Comparison of ENCODE assay signal across 9 mouse cellular contexts in genomic region chr11:36334100-36334735, GRCm38 (mm10).
DNase-seq lines count a peak whose midpoint lies in the region; ATAC-seq and TF ChIP-seq lines count a peak whose summit lies in the region.
"Had no signal": no experiment of that assay in that cellular context is flagged by ENCODE, and none has a peak within 500 bp of the region (broad histone marks: within the 10 kb centered on the region; RNA-seq: fewer than 3 reads in every experiment).

No protein-coding gene starts in this region.

- WGBS in lung, embryonic 14.5 days = 3% methylated on average over 7 of the region's 7 CpGs
- 1% methylated on average over 7 of the region's 7 CpGs for WGBS in limb, embryonic 10.5 days
- WGBS in stomach, postnatal 0 days = 13% methylated on average over 7 of the region's 7 CpGs

- H3K4me1 ChIP-seq in lung, embryonic 14.5 days (ENCODE audit: insufficient read depth) = no peaks in the 10 kb centered on the region
- H3K4me1 ChIP-seq in limb, embryonic 10.5 days = peaks cover 45% of the 10 kb centered on the region
- H3K4me1 ChIP-seq in stomach, postnatal 0 days (replicated peaks; ENCODE audit: control insufficient read depth, insufficient read depth) = no peaks in the 10 kb centered on the region

- no peak overlapping the region for H3K9ac ChIP-seq in lung, embryonic 14.5 days
- H3K9ac ChIP-seq in stomach, postnatal 0 days (ENCODE audit: low read length) = no peak overlapping the region

- H3K27ac ChIP-seq in lung, embryonic 14.5 days (ENCODE audit: low read depth) = no peak overlapping the region
- peak overlapping the region; percentile 70 for H3K27ac ChIP-seq in limb, embryonic 10.5 days
- H3K27ac ChIP-seq in stomach, postnatal 0 days (replicated peaks) = no peak overlapping the region

- H3K27me3 ChIP-seq in lung, embryonic 14.5 days (ENCODE audit: insufficient read depth, low read length) = no peaks in the 10 kb centered on the region
- H3K27me3 ChIP-seq in limb, embryonic 10.5 days (ENCODE audit: low read depth, poor library complexity, severe bottlenecking) = no peaks in the 10 kb centered on the region
- H3K27me3 ChIP-seq in stomach, postnatal 0 days (ENCODE audit: control insufficient read depth, insufficient read depth, low read length) = no peaks in the 10 kb centered on the region

- no peak for TF ChIP-seq CTCF in lung, embryonic 14.5 days (IDR thresholded peaks at IDR 0.05; ENCODE audit: low read depth)
- TF ChIP-seq CTCF in stomach, postnatal 0 days (IDR thresholded peaks at IDR 0.05; ENCODE audit: low read depth) = no peak

- no peaks in the 10 kb centered on the region for H3K9me3 ChIP-seq in lung, embryonic 14.5 days (ENCODE audit: low read depth, low read length)
- H3K9me3 ChIP-seq in limb, embryonic 10.5 days (replicated peaks) = no peaks in the 10 kb centered on the region
- H3K9me3 ChIP-seq in stomach, postnatal 0 days (ENCODE audit: control insufficient read depth, low read length) = no peaks in the 10 kb centered on the region

- peak; percentile 45; the same call in 1 of the 2 replicates for ATAC-seq in cerebellum, adult (ENCODE audit: insufficient number of reproducible peaks, low FRiP score, low TSS enrichment)
- peak; percentile 62; the same call in 1 of the 2 replicates for ATAC-seq in lung, embryonic 14.5 days (ENCODE audit: insufficient read depth)
- ATAC-seq in activated CD4-positive, CD25-positive, alpha-beta regulatory T cell, adult 4 months = no peak
- no peak for ATAC-seq in stomach, postnatal 0 days (ENCODE audit: low FRiP score, low TSS enrichment)

- no peak for DNase-seq in cerebellum, postnatal 4 days (ENCODE audit: low spot score in 2 of 2)
- peak; percentile 16 for DNase-seq in lung, embryonic 14.5 days
- DNase-seq in lung, postnatal 10 days = no peak
- DNase-seq in limb, embryonic 10.5 days (ENCODE audit: low spot score) = peak; percentile 55
- no peak for DNase-seq in stomach, postnatal 0 days (ENCODE audit: low spot score)
- DNase-seq in ovary, postnatal 10 days (ENCODE audit: low spot score) = no peak
- DNase-seq: cerebellum, adult 9-10 months had no signal

- H3K4me3 ChIP-seq in lung, embryonic 14.5 days (ENCODE audit: low read depth, low read length) = no peak overlapping the region
- peak overlapping the region; percentile 16 for H3K4me3 ChIP-seq in limb, embryonic 10.5 days
- H3K4me3 ChIP-seq in stomach, postnatal 0 days (ENCODE audit: low read depth, low read length) = no peak overlapping the region

- no peak overlapping the region for H3K4me2 ChIP-seq in lung, embryonic 14.5 days
- H3K4me2 ChIP-seq in stomach, postnatal 0 days (replicated peaks; ENCODE audit: low read depth) = no peak overlapping the region

- no peak for TF ChIP-seq EP300 in stomach, postnatal 0 days (optimal IDR thresholded peaks at IDR 0.05)

- no peaks in the 10 kb centered on the region for H3K36me3 ChIP-seq in lung, embryonic 14.5 days (ENCODE audit: insufficient read depth)
- H3K36me3 ChIP-seq in limb, embryonic 10.5 days = no peaks in the 10 kb centered on the region
- H3K36me3 ChIP-seq in stomach, postnatal 0 days (ENCODE audit: control insufficient read depth, insufficient read depth, low read length) = no peaks in the 10 kb centered on the region

Comparison
In these comparisons a context has a peak if more than half of its experiments do, and no peak if none do; other contexts are left out.
1. DNase-seq: peak in lung, embryonic 14.5 days (single experiment) and limb, embryonic 10.5 days (single experiment); none in cerebellum, postnatal 4 days (0 of 2), lung, postnatal 10 days (single experiment), stomach, postnatal 0 days (single experiment) and ovary, postnatal 10 days (single experiment).
2. ATAC-seq: peak in cerebellum, adult (single experiment) and lung, embryonic 14.5 days (single experiment); none in activated CD4-positive, CD25-positive, alpha-beta regulatory T cell, adult 4 months (single experiment) and stomach, postnatal 0 days (single experiment).